Mouse (Mus musculus): ENCODE results near the gene Tas2r138.
"Not testable (repeated sequence)": the region's sequence is repeated elsewhere in the genome, so short reads cannot be mapped to it uniquely, and the experiment has no call there.

Tas2r138 gene

GRCm38 (mm10) chr6:40613260-40613852 is at the start of gene Tas2r138:
Gene Tas2r138, minus strand, starts transcription at chr6:40613310.
- no peak for DNase-seq

GRCm38 (mm10) chr6:40660930-40661329 is 47.8 kb upstream of the Tas2r138 start:
- no peak for DNase-seq

- DNase-seq, result no peak
Observed at GRCm38 (mm10) chr6:40650953-40651352, 37.8 kb upstream of the Tas2r138 start.

- no peak for DNase-seq
Observed at GRCm38 (mm10) chr6:40645701-40646100, 32.6 kb upstream of the Tas2r138 start.

- no peak for DNase-seq
Observed at GRCm38 (mm10) chr6:40640710-40641538, 27.8 kb upstream of the Tas2r138 start.

- DNase-seq, result no peak
Observed at GRCm38 (mm10) chr6:40637755-40638154, 24.6 kb upstream of the Tas2r138 start.

- DNase-seq, result peak; percentile 38
Observed at GRCm38 (mm10) chr6:40635559-40635958, 22.4 kb upstream of the Tas2r138 start.

- peak; percentile 65 for DNase-seq
Observed at GRCm38 (mm10) chr6:40634640-40635071, 21.5 kb upstream of the Tas2r138 start.

GRCm38 (mm10) chr6:40628406-40629000 is 15.4 kb upstream of the Tas2r138 start, which contains the start of gene Mgam:
Gene Mgam, plus strand, starts transcription at chr6:40628831.
- no peak for DNase-seq

- DNase-seq, result no peak
Observed at GRCm38 (mm10) chr6:40626111-40626510, 13.0 kb upstream of the Tas2r138 start.

GRCm38 (mm10) chr6:40617965-40618364 is 4.9 kb upstream of the Tas2r138 start:
- DNase-seq, result peak; percentile 67

GRCm38 (mm10) chr6:40610244-40610643 is 2.9 kb downstream of the Tas2r138 start:
- DNase-seq, result no peak

- no peak for DNase-seq
Observed at GRCm38 (mm10) chr6:40607431-40607830, 5.7 kb downstream of the Tas2r138 start.

GRCm38 (mm10) chr6:40598546-40598945 is 14.6 kb downstream of the Tas2r138 start:
- not testable (repeated sequence) for DNase-seq

GRCm38 (mm10) chr6:40594804-40595550 is 18.1 kb downstream of the Tas2r138 start:
- no peak for DNase-seq

GRCm38 (mm10) chr6:40588346-40588745 is 24.8 kb downstream of the Tas2r138 start:
- no peak for DNase-seq

- no peak for DNase-seq
Observed at GRCm38 (mm10) chr6:40585645-40586044, 27.5 kb downstream of the Tas2r138 start, which contains the start of gene Clec5a. Gene Clec5a, minus strand, starts transcription at chr6:40585821.

- DNase-seq, result no peak
Observed at GRCm38 (mm10) chr6:40584336-40584735, 28.8 kb downstream of the Tas2r138 start.

- no peak for DNase-seq
Observed at GRCm38 (mm10) chr6:40576305-40576704, 36.8 kb downstream of the Tas2r138 start.

- DNase-seq, result no peak
Observed at GRCm38 (mm10) chr6:40573618-40574017, 39.5 kb downstream of the Tas2r138 start.

GRCm38 (mm10) chr6:40569187-40569586 is 43.9 kb downstream of the Tas2r138 start, which contains the start of gene Olfr460:
Gene Olfr460, plus strand, starts transcription at chr6:40569487.
- no peak for DNase-seq

All from kidney, adult 18-20 months (tissue).